Mouse (Mus musculus) embryonic facial prominence, embryonic 11.5 days (tissue): ENCODE measurements around the gene Nlrp9b. TPM values are rescaled to one million over a fixed set of nuclear protein-coding genes. Genes with fewer than 3 reads are reported as not detected.
"Not testable (repeated sequence)": the region's sequence is repeated elsewhere in the genome, so short reads cannot be mapped to it uniquely, and the experiment has no call there.

Experiments used
- ATAC-seq: fragments of 200-750 bp; cut with Nextera tagmentation; replicated peaks from 2 replicates; pipeline ENCODE4 v1.8.0; 2017; ENCODE audit warnings: low read depth; ENCODE audit not compliant: insufficient number of reproducible peaks, low FRiP score, low TSS enrichment
- DNase-seq: peaks from one replicate; pipeline ENCODE4 v3.0.0-alpha.2; 2015; ENCODE audit warnings: low spot score
- H3K27ac ChIP-seq: fragments of 300-500 bp; sonication (generic); replicated peaks from 2 replicates; pipeline ENCODE4 v1.5.1; 2014; ENCODE audit warnings: mild to moderate bottlenecking, low read depth, low read length, control low read depth
- H3K27me3 ChIP-seq: fragments of 300-500 bp; sonication (generic); 2 replicates; pipeline ENCODE4 v1.6.1; 2014; ENCODE audit warnings: mild to moderate bottlenecking, low read length, moderate library complexity, mixed read lengths; ENCODE audit not compliant: control insufficient read depth, insufficient read depth
- H3K36me3 ChIP-seq: fragments of 300-500 bp; sonication (generic); replicated peaks from 2 replicates; pipeline ENCODE4 v1.6.1; 2014; ENCODE audit warnings: low read depth, mild to moderate bottlenecking, low read length, moderate library complexity, mixed read lengths; ENCODE audit not compliant: control insufficient read depth, insufficient read depth
- H3K4me1 ChIP-seq: fragments of 300-500 bp; sonication (generic); 2 replicates; pipeline ENCODE4 v1.6.1; 2014; ENCODE audit warnings: low read length, mixed read lengths; ENCODE audit not compliant: control insufficient read depth, insufficient read depth
- H3K4me2 ChIP-seq: fragments of 300-500 bp; sonication (generic); 2 replicates; pipeline ENCODE4 v1.6.1; 2014; ENCODE audit warnings: low read depth, mild to moderate bottlenecking, control low read depth, low read length, moderate library complexity
- H3K4me3 ChIP-seq: fragments of 300-500 bp; sonication (generic); 2 replicates; pipeline ENCODE4 v1.5.1; 2014; ENCODE audit warnings: low read depth, low read length, control low read depth
- H3K9ac ChIP-seq: fragments of 300-500 bp; sonication (generic); replicated peaks from 2 replicates; pipeline ENCODE4 v1.6.1; 2014; ENCODE audit warnings: mild to moderate bottlenecking, control low read depth, low read length
- H3K9me3 ChIP-seq: fragments of 300-500 bp; sonication (generic); replicated peaks from 2 replicates; pipeline ENCODE4 v1.6.1; 2016; ENCODE audit warnings: mild to moderate bottlenecking, low read length, inconsistent platforms, mixed read lengths; ENCODE audit not compliant: control insufficient read depth
- WGBS: fragments of 180-500 bp; shearing (Covaris S2); extraction: QIAGEN DNeasy Blood & Tissue Kit; methylation state at CpG from one replicate; pipeline ENCODE4 v1.1.7; 2014; 5-methylcytosine and 5-hydroxymethylcytosine counted together
- polyA plus RNA-seq: library from polyadenylated mRNA; unstranded; fragments of >200 nt; fragmentation: Nextera tagmentation; extraction: Ambion mirVana; gene quantifications from 2 replicates; pipeline ENCODE4 v1.2.1, GENCODE M21; 2014

The Nlrp9b gene
- polyA plus RNA-seq, 1 experiment from 2014 or later = not detected

- ATAC-seq = no peak
- no peak for DNase-seq
- no peak overlapping the region for H3K9ac ChIP-seq
- H3K9me3 ChIP-seq = 0 out of 2 replicates have a peak, but pooled peaks cover 6% of the 10 kb centered on the region
- H3K27me3 ChIP-seq = no peaks in the 10 kb centered on the region
- no peak overlapping the region for H3K27ac ChIP-seq
- H3K36me3 ChIP-seq = no peaks in the 10 kb centered on the region
- no peak overlapping the region for H3K4me2 ChIP-seq
- no peaks in the 10 kb centered on the region for H3K4me1 ChIP-seq
- no peak overlapping the region for H3K4me3 ChIP-seq
- WGBS = 94% methylated on average over 4 of the region's 4 CpGs
Observed at GRCm38 (mm10) chr7:19971516-19971915, 19.7 kb upstream of the Nlrp9b start.

DNA sequence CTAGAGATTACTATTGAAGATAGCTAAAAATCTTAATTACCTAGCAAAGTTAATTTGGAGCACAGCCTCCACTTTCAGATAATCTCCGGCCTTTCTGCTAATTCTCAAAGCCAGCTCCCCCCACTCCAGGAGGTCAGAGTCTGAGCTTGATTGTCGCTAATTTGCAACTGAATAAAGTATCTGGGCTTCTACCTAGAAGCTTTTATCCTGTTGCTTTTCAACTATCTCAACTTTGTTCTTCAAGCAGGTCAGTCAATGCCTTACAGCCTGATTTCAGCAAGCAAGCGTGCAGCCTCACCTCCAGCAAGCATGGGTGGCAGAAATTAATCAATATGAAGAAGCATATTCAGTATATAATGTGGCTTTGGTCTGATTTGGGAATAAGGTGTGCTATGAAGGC lies 5.5 kb downstream of the Nlrp9b start:
- not testable (repeated sequence) for H3K27ac ChIP-seq, H3K9me3 ChIP-seq, H3K36me3 ChIP-seq, H3K4me3 ChIP-seq, H3K27me3 ChIP-seq, DNase-seq, H3K9ac ChIP-seq, ATAC-seq, H3K4me2 ChIP-seq, H3K4me1 ChIP-seq
- 65% methylated on average over 3 of the region's 3 CpGs for WGBS

- H3K4me2 ChIP-seq = no peak overlapping the region
- WGBS = 71% methylated on average over 2 of the region's 2 CpGs
- no peaks in the 10 kb centered on the region for H3K9me3 ChIP-seq
- no peak for DNase-seq
- H3K27me3 ChIP-seq = no peaks in the 10 kb centered on the region
- no peaks in the 10 kb centered on the region for H3K4me1 ChIP-seq
- no peak for ATAC-seq
- H3K4me3 ChIP-seq = no peak overlapping the region
- H3K36me3 ChIP-seq = no peaks in the 10 kb centered on the region
- no peak overlapping the region for H3K27ac ChIP-seq
- no peak overlapping the region for H3K9ac ChIP-seq
Observed at GRCm38 (mm10) chr7:20009987-20010386, 18.7 kb downstream of the Nlrp9b start.

DNA sequence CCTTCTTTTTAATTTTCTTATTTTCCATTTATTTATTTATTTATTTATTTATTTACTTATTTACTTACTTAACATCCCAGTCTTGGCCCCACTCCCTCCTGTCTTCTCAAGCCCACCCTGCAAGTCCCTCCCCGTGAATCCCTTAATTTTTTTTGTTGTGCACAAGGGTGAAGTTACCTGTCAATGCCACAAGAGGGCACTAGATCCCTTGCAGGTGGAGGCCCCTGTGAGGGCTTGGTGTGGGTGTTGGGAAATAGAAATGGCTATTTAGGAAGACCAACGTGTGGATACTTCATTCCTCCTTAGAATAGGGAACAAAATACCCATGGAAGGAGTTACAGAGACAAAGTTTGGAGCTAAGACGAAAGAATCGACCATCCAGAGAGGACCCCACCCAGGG lies 72.8 kb downstream of the Nlrp9b start:
- H3K27me3 ChIP-seq, DNase-seq, H3K4me2 ChIP-seq, H3K27ac ChIP-seq, H3K9me3 ChIP-seq, ATAC-seq, H3K9ac ChIP-seq, H3K4me1 ChIP-seq, H3K36me3 ChIP-seq, H3K4me3 ChIP-seq: not testable (repeated sequence)
- 61% methylated on average over 4 of the region's 4 CpGs for WGBS

DNA sequence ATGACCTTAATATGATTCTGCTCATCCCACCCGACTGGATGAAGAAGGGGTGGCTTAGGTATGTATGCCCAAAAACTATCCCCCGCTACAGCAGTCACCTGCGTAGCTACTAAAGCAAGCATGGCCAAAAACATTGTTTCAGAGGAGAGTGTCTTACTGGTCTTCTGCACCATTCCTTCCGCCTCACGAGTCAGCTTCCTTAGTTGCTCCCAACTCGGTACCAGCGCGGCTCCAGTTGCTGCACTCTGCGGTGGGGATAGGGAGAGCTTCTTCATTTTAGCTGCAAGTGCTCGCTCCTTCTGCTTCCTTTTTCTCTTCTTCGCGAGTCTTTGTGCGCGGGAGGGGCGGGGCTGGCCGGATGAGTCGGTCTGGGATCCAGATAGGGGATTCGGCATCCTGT lies 86.9 kb downstream of the Nlrp9b start:
- not testable (repeated sequence) for H3K36me3 ChIP-seq, ATAC-seq, H3K4me1 ChIP-seq, H3K9ac ChIP-seq, DNase-seq, H3K27me3 ChIP-seq, H3K27ac ChIP-seq, H3K4me2 ChIP-seq, H3K4me3 ChIP-seq, H3K9me3 ChIP-seq
- WGBS = 68% methylated on average over 18 of the region's 18 CpGs

DNA sequence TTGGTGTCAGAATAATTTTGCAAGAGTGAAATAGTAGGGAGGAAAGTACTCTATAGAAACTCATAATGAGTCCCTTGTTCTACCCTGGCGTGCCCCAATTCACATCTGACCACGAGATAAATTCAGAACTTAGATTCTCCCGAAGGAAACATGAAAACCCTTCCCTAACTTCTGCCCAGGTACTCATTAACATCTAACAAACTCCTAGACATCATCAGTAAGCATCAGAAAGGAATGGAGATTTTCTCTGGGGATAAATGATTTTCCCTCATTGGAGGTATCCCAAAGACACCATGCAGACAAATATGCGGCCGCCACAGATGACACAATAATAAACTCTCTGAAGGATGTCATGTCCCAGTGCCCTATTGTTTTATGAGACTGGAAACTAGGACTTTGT lies 108.1 kb downstream of the Nlrp9b start, which contains the start of gene Vmn1r91:
Gene Vmn1r91 (plus strand): TSS at position 301 of the 400 bp plus-strand sequence.
- not testable (repeated sequence) for H3K27me3 ChIP-seq, DNase-seq, H3K9me3 ChIP-seq, H3K4me2 ChIP-seq, H3K27ac ChIP-seq, H3K9ac ChIP-seq, ATAC-seq, H3K4me1 ChIP-seq, H3K4me3 ChIP-seq, H3K36me3 ChIP-seq
- WGBS = 76% methylated on average over 5 of the region's 5 CpGs

DNA sequence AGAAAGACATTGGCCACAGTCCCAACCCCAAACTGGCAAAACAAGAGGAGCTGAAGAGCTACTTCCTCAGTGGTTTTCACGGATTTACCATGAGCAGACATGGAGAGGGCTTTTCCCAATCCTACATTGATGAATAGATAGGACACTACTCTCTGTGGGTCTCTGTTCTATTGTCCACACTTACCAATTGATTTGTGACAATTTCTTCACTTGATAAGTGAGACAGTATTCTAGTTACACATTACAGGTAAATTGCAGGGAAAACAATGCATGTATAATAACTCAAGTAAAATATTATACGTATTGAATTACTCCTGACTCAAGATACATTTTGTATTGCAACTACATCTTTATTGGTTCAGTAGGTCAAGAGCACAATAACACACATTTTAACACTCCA lies 131.2 kb downstream of the Nlrp9b start, which contains the start of gene Gm16442:
Gene Gm16442 (minus strand): TSS at position 101 of the 400 bp plus-strand sequence.
- no CpG with 5 or more reads among the region's 2 CpGs for WGBS
- H3K36me3 ChIP-seq, H3K27ac ChIP-seq, H3K4me3 ChIP-seq, H3K27me3 ChIP-seq, H3K4me1 ChIP-seq, ATAC-seq, DNase-seq, H3K9me3 ChIP-seq, H3K4me2 ChIP-seq, H3K9ac ChIP-seq: not testable (repeated sequence)
